Mouse (Mus musculus): ENCODE measurements around the gene Eci2. TPM values are rescaled to one million over a fixed set of nuclear protein-coding genes. Genes with fewer than 3 reads are reported as not detected.
A peak's percentile ranks its signal among the peaks of the same experiment; 100 is the strongest.
"Not testable (repeated sequence)": the region's sequence is repeated elsewhere in the genome, so short reads cannot be mapped to it uniquely, and the experiment has no call there.

Gene Eci2
- total and polyA plus RNA-seq, 3 experiments, result 74.8 to 81.1 TPM; not detected in 1

DNA sequence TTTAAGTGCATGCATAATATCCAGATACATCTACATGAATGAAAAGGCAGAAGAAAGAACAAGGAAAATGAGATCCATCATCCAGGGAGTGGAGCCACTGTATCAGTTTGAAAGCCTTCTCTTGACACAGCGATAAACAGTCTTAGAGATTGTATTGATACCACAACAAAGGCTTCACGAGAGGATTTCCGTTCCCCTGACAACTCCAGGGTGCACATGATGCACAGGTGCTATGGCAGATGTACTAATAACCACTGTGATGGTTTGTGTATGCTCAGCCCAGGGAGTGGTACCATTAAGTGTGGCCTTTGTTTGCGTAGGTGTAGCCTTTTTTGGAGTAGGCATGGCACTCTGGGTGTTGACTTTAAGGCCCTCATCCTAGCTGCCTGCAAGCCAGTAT, 70.0 kb downstream of the Eci2 start:
- Histone ChIP-seq H3K79me2 (ENCODE audit: control insufficient read depth, insufficient read depth, low read length, poor library complexity) (no peaks in the 10 kb centered on the region), H3K36me3 (ENCODE audit: control insufficient read depth in 1 of 2, insufficient read depth in 2 of 2, low read length in 2 of 2) (no peaks in the 10 kb centered on the region), H3K4me3 (ENCODE audit: control insufficient read depth in 1 of 2, insufficient read depth in 1 of 2, low read depth in 2 of 2, low read length in 2 of 2) (no peak overlapping the region), H3K4me1 (ENCODE audit: control insufficient read depth in 1 of 2, insufficient read depth in 2 of 2, low read length in 2 of 2) (no peaks in the 10 kb centered on the region; a peak in 1 of 4 replicates), H3K9me3 (replicated peaks; ENCODE audit: insufficient read depth, low read length) (no peaks in the 10 kb centered on the region), H3K9ac (ENCODE audit: control insufficient read depth, low read depth, low read length, poor library complexity, severe bottlenecking) (no peak overlapping the region), H3K27me3 (ENCODE audit: control insufficient read depth in 1 of 2, insufficient read depth in 2 of 2, low read length in 2 of 2) (no peaks in the 10 kb centered on the region; a peak in 1 of 4 replicates), H3K27ac (ENCODE audit: control insufficient read depth, low read depth, low read length) (no peak overlapping the region)
- TF ChIP-seq POLR2AphosphoS2 (IDR thresholded peaks at IDR 0.05; ENCODE audit: low read length) (no peak), CTCF (IDR thresholded peaks at IDR 0.05 in 2 of 3, conservative IDR thresholded peaks at IDR 0.05 in 1 of 3; ENCODE audit: control insufficient read depth in 1 of 3, insufficient read depth in 1 of 3, low read depth in 2 of 3, low read length in 3 of 3, poor library complexity in 1 of 3, severe bottlenecking in 1 of 3) (no peak)
- no peak for DNase-seq (ENCODE audit: low read depth, low spot score)

DNA sequence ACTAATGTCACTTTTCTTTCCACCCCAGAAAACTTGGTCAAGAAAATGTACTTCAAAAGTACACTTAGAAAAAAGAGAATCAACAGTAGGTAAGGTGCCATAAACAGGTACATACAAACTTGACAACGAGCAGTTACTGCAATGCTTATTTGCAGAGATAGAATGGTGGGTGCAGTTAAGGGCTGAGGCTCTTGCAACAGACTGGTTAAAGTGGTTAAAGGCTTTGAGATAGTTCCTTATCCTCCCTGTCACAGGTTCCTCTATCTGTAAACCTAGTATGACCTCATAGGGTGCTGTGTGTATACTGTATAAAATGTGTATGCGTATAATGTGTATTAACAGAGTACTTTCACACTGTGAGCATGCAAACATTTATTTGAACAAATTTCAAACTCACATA, 75.5 kb downstream of the Eci2 start:
- not testable (repeated sequence) for H3K27ac ChIP-seq (ENCODE audit: control insufficient read depth, low read depth, low read length); H3K36me3 ChIP-seq (ENCODE audit: control insufficient read depth in 1 of 2, insufficient read depth in 2 of 2, low read length in 2 of 2); H3K4me1 ChIP-seq (ENCODE audit: control insufficient read depth in 1 of 2, insufficient read depth in 2 of 2, low read length in 2 of 2); H3K4me3 ChIP-seq (ENCODE audit: control insufficient read depth in 1 of 2, insufficient read depth in 1 of 2, low read depth in 2 of 2, low read length in 2 of 2); H3K27me3 ChIP-seq (ENCODE audit: control insufficient read depth in 1 of 2, insufficient read depth in 2 of 2, low read length in 2 of 2); H3K79me2 ChIP-seq (ENCODE audit: control insufficient read depth, insufficient read depth, low read length, poor library complexity); H3K9me3 ChIP-seq (replicated peaks; ENCODE audit: insufficient read depth, low read length); H3K9ac ChIP-seq (ENCODE audit: control insufficient read depth, low read depth, low read length, poor library complexity, severe bottlenecking)
- TF ChIP-seq ETS1 (IDR thresholded peaks at IDR 0.05; ENCODE audit: low read depth, low read length) (peak; percentile 59), EP300 (IDR thresholded peaks at IDR 0.05; ENCODE audit: low read depth in 1 of 2, low read length in 2 of 2) (peak; percentile 61 to 64), GATA1 (IDR thresholded peaks at IDR 0.05; ENCODE audit: low read depth, low read length) (peak; percentile 57), TCF12 (IDR thresholded peaks at IDR 0.05; ENCODE audit: low read depth, low read length) (peak; percentile 57)
- DNase-seq (ENCODE audit: low read depth, low spot score), result peak; percentile 52

DNA sequence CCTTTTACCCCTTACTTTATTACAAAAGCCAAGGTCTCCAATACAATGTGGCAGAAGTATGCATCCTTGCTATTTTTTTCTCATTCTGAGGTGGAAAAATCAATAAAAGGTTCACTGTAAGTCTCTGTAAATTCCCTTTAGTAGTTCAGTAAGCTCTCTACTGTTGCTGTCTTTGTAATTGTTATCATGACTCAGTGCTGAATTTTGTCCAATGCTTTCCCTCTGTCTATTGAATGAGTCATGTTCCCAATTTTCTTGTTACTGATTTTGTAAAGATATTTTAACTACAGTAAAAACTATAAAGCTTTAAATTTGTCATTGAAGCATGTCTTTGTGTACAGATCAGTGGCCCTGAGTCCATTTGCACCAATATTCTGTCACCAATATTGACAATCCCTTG, 84.5 kb downstream of the Eci2 start:
- TF ChIP-seq TCF12 (IDR thresholded peaks at IDR 0.05; ENCODE audit: low read depth, low read length) (no peak), USF2 (IDR thresholded peaks at IDR 0.05; ENCODE audit: borderline replicate concordance in 1 of 2, insufficient read depth in 1 of 2, low read depth in 1 of 2, low read length in 2 of 2) (no peak), ETS1 (IDR thresholded peaks at IDR 0.05; ENCODE audit: low read depth, low read length) (no peak), POLR2A (IDR thresholded peaks at IDR 0.05; ENCODE audit: control insufficient read depth in 1 of 2, insufficient read depth in 1 of 2, low read depth in 1 of 2, low read length in 2 of 2, poor library complexity in 1 of 2) (no peak), KAT2A (conservative IDR thresholded peaks at IDR 0.05; ENCODE audit: low read depth, low read length) (no peak), EP300 (IDR thresholded peaks at IDR 0.05; ENCODE audit: low read depth in 1 of 2, low read length in 2 of 2) (no peak), ELF1 (IDR thresholded peaks at IDR 0.05; ENCODE audit: low read depth, low read length) (no peak), ZMIZ1 (IDR thresholded peaks at IDR 0.05; ENCODE audit: low read depth, low read length) (no peak)
- Histone ChIP-seq H3K27me3 (ENCODE audit: control insufficient read depth in 1 of 2, insufficient read depth in 2 of 2, low read length in 2 of 2) (peaks cover 2 to 3% of the 10 kb centered on the region in 2 experiments; a peak in 2 of 4 replicates), H3K9me3 (replicated peaks; ENCODE audit: insufficient read depth, low read length) (no peaks in the 10 kb centered on the region), H3K4me3 (ENCODE audit: control insufficient read depth in 1 of 2, insufficient read depth in 1 of 2, low read depth in 2 of 2, low read length in 2 of 2) (no peak overlapping the region), H3K79me2 (ENCODE audit: control insufficient read depth, insufficient read depth, low read length, poor library complexity) (no peaks in the 10 kb centered on the region), H3K9ac (ENCODE audit: control insufficient read depth, low read depth, low read length, poor library complexity, severe bottlenecking) (no peak overlapping the region), H3K27ac (ENCODE audit: control insufficient read depth, low read depth, low read length) (no peak overlapping the region), H3K4me1 (ENCODE audit: control insufficient read depth in 1 of 2, insufficient read depth in 2 of 2, low read length in 2 of 2) (no peaks in the 10 kb centered on the region), H3K36me3 (ENCODE audit: control insufficient read depth in 1 of 2, insufficient read depth in 2 of 2, low read length in 2 of 2) (no peaks in the 10 kb centered on the region)
- DNase-seq (ENCODE audit: low read depth, low spot score), result no peak
